Mouse (Mus musculus) right cerebral cortex, postnatal 25 days (tissue): Measurements from ENCODE around the gene Itga9.

Experiments
- DNase-seq: peaks from one replicate; pipeline ENCODE4 v3.0.0; 2022

The Itga9 gene

DNA sequence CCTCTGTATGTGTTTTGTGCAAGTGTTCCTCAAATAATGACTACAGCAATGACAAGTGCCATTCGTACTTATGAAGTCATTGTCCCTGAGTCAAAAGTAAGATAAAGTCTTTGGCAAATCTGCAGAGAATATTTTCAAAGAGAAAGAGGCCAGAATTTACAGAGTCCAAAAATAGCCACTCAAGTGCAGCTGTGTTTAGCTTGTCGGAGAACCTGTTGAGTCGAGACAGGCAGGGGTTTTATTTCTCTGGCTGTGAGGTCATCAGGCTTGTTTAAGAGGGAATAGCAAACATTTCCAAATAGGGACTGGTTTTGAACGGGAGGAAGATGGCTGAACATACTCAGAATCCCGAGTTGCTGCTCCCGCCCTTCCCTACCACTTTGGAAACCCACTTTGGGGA is 125.2 kb downstream of the Itga9 start:
- no peak for DNase-seq

DNA sequence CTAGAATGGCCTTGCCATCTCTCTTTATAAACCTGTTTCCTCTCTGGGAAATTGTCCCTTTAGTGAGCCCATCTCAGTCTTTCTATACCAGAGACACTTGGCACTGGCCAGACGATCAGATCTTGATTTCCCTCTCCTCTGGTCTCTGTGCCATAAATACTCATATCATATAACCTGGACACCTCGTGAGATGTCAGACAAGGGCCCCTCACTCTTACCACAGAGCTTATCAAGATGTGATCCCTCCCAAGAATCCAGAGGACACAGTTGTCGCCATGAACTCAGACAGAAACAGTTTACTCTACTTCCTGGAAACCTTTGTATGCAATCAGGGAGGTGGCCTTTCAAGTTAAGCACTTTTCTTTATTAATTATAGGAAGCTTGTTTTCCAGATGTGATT is 127.1 kb downstream of the Itga9 start:
- no peak for DNase-seq

DNA sequence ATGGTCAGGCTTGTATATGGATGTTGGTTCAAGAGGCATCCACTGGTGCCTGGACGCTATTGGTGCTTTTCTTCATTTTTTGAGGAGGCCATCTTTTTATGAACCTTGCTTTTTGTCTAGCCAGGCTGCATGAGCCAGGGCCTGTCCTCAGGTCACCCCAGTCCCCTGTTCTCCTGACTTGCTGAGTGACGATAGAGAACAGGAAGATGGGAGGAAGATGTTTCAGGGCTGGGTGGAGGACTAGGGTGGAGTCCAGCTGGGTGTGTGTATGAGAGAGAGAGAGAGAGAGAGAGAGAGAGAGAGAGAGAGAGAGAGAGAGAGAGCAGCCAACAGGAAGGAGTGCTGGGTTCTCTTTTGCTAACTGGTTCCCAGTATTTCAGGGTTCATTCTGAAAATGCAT is 130.6 kb downstream of the Itga9 start:
- no peak for DNase-seq

DNA sequence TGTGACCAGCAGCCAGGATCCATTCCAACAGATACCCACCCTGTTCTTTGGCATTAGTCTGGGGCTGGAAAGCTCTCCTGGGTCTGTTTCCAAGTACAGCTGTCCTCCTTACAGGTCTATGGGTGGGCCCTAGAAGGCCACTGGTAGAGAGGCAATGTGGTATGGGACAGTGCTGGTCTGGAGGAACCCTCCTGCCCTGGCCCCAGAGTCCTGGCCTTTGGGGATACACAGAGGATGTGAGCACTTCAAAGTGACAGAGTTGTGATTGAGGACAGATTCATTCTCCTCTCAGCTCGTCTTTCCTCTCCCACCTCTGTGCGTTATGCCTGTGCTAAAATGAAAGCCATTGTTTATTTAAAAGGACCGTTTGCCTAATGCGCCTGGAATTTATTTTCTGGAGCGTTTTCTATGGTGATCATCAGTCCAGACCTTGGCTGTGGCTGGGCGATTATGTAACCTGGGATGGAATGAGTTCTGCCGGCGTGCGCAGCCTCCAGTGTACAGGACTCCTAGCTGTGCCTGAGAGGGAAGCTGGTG is 131.2 kb downstream of the Itga9 start:
- no peak for DNase-seq

DNA sequence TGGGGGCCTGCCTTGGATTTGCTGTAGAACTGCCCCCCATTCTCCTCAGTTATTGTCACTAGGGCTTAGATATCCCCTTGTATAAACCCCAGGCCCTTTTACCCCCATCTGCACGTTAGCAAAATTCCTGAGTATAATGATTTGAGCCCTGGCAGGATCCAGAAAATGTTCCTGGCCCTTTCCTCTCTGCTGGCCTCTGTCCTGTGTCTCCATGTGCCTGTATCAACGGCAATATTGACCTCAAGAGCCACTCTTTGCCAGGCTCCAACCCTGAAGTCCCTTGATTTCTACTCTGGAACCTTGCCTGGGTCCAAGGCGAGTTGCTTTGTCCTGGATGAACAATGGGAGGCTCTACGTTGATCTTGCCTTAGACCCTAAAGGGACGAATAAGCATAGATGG is 131.8 kb downstream of the Itga9 start:
- DNase-seq = no peak

DNA sequence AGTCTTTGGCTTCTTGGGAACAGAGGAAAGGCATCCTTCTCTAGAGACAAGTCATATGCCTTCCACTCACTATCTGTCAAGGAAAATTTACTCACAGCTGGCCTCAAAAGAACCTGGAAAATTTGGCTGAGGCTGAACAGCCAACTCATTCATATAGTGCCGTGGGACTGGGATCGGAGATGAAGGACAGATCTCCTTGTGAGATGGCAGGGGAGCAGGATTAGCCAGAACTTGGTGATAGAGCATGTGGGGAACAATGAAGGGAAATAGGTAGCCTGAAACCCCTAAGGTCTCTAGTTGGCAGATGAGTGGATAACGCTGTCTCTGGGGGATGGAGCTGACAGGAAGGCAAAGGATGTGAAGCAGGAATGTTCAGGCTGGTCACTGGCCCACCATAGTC is 132.6 kb downstream of the Itga9 start:
- DNase-seq = no peak

DNA sequence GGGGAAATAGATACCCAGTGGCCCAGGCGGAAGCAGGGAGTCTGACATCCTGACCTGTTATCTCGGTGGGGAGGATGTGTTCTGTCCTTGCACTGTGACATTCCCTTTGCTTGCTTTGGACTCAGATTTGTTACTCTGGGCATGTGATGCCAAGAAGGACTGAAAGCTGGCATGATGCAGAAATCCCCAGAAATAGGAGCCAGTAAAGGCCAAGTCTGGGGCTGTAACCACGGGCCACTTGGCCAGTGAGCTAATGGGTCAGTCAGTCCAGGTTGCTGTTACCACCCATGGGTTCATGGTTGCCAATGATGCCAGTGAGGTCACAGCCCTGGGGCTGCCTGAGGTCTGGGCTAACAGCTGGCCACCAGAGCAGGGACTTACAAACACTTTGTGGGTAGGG is 133.2 kb downstream of the Itga9 start:
- DNase-seq = no peak

DNA sequence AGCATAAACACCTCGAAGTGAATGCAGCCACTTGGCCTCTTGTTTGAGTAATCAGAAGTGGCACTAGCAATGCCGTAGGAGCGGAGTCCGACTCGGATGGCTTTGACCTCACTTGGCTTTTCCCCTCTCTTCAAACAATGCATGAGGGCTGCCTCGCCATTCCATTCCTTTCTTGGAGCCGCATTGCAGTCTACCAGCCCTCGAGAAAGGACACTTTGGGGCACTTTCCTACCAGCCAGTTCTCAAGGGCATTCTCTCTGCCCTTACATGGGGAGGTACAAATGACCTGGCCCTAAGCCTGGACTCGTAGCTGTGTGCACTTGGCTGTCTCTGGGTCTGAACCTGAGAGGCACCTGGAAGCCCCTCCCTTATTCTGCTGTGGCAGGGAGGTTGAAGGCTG is 134.8 kb downstream of the Itga9 start:
- no peak for DNase-seq

DNA sequence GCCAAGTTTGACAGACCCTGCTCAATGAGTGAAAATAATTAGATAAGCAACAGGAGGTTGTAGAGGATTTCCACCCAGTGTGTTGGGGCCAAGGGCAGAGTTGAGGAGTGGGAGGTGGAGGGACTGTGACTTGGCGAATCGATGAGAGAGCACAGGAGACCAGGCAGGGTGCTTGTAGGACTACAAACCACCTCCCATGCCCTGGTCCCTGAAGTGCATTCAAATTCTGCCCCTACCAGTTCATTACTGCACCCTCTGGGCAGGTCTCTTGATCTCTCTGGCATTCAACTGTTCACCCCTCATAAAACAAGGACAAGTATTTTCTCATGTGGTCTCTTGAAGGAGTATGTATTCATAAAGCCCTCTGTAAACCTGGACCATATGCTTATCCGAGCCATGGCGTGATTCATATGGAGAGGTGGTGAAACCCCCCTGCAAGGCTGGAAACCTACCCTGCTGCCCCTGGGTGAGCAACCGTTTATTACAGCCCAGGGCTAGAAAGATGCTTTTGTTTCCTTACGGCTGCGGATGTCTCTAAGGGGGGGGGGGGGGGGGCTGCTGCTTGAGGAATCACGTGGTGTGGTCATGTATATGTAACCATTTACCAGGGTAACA is 143.0 kb downstream of the Itga9 start:
- DNase-seq = no peak

DNA sequence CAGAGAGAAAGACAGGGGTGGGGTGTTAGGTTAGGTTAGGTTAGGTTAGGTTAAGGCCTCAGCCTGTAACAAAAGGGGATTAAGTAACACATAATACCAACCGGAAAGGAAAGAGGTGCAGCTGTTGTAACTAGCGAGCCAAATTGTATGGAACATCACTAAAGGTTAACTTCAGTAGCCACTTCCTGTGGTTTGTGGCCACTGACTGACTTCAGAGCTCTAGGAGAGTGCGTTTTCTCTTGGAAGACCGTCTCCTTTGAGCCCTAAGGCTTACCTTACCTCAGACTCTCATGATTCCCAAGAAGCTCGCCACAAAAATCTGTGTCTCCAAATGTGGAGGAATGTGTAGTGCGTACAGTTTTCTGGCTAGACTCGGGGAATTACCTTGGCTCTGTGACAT is 144.3 kb downstream of the Itga9 start:
- no peak for DNase-seq

DNA sequence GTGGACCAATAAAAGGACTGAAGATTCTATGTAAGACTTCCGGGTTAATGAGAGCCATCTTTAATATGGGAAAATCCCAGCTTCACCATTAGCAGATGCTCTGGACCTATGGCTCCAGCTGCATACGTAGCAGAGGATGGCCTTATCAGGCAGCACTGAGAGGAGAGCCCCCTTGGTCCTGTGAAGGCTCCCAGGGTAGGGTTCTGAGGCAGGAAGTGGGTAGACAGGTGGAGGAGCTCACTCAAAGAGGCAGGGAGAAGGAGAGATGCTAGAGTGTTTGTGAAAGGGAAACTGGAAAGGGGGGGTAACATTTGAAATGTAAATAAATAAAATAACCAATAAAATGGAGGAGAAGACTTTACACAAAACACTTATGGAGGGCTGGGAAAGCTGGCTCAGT is 145.9 kb downstream of the Itga9 start:
- no peak for DNase-seq

DNA sequence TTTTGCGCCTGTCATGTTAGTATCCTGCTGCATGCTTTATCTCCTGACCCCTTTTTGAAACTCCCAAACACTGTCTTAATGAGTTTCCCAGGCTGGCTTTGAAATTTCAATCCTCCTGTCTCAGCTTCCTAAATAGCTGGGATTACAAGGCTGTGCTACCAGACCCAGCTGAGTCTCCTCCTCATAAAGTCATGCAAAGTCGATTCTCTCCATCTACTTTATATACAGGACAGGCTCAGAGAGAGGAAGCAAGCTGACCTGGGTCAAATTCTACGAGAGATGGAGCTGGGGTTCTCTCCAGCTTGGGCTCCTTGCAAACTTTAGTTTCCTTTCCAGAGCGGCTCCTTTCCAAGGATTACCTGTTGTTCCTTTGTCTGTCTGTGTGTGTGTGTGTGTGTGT is 153.0 kb downstream of the Itga9 start:
- DNase-seq = no peak

DNA sequence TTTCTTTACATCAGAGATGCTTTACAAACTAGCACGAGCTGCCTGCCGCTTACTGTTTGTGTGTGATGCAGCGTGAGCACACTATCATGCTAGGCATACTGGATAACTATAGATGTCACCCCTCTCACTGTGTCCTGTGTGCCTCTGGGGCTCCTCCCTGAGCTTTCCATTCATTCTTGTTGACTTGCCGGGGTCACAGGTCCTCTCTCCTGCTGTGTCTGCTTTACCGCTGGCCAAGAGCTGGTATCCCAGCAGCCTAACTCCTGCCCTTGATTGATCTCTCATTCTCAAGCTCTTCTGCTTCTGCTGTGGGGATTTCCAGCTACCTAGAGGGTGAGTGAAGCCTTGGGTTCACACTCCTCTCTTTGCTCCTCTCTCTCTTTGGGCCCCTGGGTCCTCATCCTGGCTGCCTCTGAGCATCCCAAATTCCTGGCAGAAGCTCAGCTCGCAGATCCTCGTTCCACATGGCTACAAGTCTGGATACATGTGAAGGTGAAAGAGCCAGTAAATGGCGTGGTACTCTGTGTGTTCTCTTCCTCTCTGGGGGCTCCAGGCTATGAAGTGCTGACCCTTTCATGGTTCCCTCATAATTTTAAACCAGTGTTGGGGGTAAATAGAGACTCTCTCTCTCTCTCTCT is 155.6 kb downstream of the Itga9 start:
- DNase-seq = no peak

DNA sequence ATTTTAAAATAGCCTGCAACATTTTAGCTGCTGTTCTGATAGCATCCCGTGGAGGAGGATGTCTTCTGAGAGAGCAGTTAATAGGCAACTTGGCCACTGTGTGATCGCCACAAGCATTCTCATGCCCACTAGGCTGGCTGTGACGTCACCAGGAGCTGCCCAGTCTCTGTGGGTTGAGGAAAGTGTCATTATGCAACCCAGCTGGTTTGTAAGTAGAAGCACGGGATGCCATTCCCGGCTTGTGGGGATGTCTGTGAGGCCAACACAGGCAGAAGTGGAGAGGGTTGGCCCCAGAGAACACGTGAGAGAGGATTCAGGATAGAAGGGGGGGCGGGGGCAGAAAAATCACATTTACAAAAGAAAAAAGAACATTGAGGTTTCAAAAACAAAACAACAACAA is 156.3 kb downstream of the Itga9 start:
- peak; percentile 59 for DNase-seq

DNA sequence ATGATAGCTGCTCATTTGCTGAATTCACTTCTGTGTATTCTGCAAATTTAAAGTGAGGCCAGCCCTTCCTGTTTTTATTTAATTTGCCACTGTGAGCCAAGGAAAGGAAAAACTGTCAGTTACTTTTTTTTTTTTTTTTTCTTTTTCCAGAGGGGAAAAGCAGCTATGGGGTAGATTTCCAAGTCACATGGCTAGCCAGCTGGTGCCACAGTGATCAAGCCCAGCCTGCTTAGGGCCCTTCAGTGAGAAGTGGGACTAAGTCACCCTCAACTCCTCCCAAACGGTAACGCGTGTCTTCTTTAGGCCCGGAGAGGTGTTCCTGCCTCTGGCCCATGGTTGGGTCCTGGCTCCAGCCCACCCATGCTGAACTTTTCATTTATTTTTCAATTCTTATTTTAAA is 156.7 kb downstream of the Itga9 start:
- DNase-seq = no peak

DNA sequence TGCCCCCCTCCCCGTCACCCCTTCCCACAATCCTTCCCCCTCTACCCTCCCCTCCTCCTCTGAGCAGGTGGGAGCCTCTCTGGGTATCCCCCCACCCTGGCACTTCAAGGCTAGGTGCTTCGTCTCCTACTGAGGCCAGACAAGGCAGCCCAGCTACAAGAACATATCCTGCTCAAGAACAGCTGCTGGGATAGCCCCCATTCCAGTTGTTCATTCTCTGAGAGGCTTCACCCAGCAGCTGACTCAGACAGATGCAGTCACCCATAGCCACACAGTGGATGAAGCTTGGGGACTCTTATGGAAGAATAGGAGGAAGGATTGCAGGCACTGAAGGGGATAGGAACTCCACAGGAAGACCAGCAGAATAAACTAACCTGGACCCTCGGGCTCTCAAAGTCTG is 157.2 kb downstream of the Itga9 start:
- no peak for DNase-seq

DNA sequence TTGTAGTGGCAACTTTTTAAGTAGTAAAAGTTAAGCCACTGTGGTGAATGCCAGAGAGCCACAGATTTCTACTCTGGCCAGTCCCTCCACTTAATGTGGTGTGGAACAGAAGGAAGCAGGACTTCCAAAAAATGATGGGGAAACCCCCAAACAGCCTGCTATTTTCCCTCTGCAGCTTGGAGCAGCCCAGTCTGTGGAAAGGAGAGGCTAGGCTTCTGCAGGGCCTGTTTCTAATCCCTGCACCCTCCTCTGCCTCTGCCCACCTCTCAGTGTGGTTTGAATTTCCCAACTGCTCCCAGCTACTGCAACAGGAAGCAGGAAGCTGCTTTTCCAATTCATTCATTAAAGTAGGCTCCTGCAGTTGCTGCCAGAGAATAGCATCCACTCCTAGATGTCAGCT is 158.6 kb downstream of the Itga9 start:
- no peak for DNase-seq

DNA sequence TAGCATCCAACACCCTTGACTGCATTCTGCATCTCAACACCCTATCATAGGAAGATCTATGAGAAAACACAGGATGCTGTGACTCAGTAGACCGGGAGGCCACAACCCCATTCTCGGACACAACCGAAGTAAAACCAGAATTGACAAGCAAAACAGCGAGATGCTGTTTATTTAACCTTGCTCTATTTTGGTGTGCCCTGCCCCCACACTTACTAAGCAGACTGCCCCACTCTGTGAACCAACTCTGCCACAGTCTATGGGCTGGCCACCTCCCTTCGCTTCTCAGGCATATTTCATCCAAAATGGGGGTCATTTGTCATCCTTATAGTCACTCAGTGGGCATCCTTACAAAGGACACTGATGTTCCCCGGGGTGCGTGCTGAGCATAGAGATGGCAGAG is 160.5 kb downstream of the Itga9 start:
- no peak for DNase-seq

DNA sequence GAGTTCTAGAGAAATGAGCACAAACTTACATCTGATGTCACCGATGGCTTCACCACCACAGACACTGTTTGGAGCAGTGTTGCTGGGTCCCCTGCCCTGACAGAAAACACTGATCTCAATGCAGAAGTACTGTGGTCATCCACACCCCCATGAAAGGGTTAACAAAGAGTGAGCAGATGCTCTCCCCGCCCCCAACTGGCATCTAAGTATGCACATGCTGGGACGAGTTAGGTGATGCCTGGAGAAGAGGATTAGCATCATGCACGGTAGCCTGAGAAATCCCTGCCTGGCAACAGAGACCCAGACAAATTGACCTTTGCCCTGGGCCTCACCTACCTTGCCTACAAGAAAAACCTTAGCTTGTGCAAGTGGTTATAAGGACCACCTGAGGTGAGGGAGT is 162.1 kb downstream of the Itga9 start:
- no peak for DNase-seq

DNA sequence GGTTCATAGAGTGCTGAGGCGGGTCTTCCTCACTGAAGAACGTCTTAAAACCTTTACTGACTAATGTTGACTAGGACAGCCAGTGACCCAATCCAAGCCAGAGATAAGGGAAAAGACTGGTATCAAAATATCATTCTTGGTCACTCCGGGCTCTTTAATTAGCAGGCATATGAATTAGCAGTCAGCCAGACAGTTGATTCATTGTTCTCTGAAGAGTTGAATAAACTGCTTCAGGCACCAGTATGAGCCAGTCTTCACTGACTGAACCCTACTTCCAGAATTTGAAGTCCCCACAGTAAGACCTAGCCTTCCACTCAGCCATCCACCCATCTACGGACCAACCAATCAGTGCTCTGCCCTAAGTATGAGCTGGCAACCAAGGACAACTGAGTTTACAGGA is 163.9 kb downstream of the Itga9 start:
- no peak for DNase-seq

DNA sequence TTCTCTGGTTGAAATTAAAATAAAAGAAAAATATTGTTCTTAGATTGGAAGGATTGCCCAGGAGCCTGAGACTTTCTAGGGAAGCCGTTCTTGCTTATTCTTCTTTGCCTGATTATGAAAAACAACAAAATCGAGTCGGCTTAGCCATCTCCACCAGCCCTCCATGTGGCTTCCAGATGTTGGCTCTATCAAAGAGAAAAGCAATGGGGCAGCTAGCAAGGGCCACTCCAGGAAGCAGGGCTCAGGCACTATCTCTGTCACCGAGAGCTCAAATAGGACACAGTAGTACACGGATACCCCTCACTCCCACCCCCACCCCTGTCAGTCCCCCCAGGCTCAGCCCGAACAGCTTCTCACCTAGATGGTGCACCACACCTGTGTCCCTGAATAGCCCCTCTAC is 168.2 kb downstream of the Itga9 start:
- no peak for DNase-seq

DNA sequence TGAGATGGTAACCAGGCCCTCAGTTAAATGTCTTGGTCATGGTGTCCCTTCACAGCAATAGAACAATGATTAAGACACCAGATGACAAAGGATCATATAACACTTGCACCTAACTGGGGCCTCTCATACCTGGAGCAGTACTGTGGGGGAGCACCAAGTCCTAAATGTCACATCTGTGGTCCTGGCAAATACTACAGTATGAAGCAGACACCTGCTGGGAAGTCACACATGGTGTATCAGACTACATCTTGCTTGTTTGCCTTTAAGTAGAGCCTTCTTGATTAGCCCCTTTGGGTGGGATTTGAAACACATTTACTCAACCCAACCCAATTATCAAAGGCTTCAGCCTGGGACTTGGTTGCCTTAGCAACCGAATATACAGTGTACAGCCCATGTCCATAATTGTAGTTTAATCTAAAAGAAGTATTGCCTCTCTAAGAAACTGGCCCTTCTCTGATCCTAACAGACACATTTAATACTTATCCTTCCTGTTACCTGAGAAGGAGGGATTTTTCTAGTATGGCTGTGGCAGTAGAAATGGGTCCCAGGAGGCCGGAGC is 170.5 kb downstream of the Itga9 start:
- DNase-seq = no peak

DNA sequence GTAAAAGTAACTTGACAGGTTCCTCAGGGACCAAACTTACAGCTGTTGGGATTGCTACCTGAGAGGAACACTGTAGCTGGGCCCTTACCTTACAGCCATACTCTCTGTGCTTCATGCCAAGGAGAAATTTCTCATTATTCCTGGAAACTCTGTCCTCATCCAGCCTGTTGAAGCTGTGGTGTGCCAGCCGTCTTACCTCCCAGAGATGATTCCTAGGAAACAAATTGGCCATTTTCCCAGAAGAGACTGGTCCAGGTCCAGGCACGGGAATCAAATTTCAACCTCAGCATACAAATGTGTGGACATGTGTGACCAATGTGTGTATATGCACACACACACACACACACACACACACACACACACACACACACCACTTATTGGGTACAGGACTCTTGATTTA is 172.1 kb downstream of the Itga9 start:
- DNase-seq = no peak

DNA sequence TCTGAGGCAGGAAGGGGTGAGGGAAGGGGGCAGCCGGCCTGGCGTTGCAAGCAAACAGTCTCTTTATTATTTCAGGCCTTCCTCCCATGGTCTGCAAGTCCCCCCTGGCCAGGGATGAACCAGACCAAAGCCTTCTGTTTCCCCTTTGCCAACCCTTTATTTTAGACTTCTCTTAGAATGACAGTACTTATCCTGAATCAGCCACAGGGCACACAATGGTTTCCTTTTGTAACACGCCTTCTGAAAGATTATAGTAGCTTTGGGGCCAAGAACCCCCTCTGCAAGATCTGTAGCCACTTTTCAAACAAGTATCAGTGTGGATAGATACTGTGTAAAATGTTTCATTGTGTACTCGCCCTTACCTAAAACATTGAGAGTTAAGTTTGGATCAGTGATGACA is 178.1 kb downstream of the Itga9 start:
- DNase-seq = no peak

DNA sequence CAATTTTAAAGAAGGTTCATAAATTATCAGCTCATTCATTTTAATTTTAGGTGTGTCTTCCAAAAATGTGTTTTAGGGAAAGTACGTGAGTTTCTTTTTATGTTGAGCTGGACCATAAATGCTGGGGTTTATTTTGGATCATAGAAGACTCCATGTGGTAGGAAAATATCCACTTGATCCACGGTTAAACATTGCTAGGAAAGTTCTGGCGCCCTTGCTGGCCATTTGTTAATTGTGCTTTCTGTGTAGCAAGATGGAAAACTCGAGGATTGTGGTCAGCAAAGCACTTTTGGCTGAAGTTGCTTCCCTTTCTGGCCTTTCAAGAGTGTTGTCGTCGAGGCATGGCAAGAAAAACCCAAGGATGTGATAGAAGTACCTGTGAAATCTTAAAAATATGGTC is 179.3 kb downstream of the Itga9 start:
- no peak for DNase-seq
